In genomic region chr17:29788573-29788972, GRCm38 (mm10) we compare ENCODE assay signal across 22 mouse cellular contexts.
DNase-seq lines count a peak whose midpoint lies in the region; ATAC-seq and TF ChIP-seq lines count a peak whose summit lies in the region.
"Had no signal": no experiment of that assay in that cellular context is flagged by ENCODE, and none has a peak within 500 bp of the region (broad histone marks: within the 10 kb centered on the region; RNA-seq: fewer than 3 reads in every experiment).

No protein-coding gene starts in this region.

- DNase-seq in heart, adult 2 months = peak; percentile 32 to 36
- no peak for DNase-seq in heart, postnatal 14 days
- DNase-seq in right cerebral cortex, postnatal 4 days = no peak
- no peak for DNase-seq in left cerebral cortex, adult 8-10 months (ENCODE audit: low spot score in 2 of 2)
- DNase-seq: adrenal gland, postnatal 25 days; cerebellum, adult 18-20 months; cerebellum, adult 9-11 months; cerebellum, postnatal 36 days; forebrain, postnatal 0 days; gastrocnemius, postnatal 14 days; kidney, adult 8-10 months had no signal

- ATAC-seq in heart, embryonic 12.5 days (ENCODE audit: insufficient number of reproducible peaks, low FRiP score) = no peak
- ATAC-seq in heart, embryonic 16.5 days (replicated peaks; ENCODE audit: extremely low read depth, insufficient read depth, low FRiP score) = no peak
- no peak for ATAC-seq in liver, embryonic 12.5 days
- ATAC-seq: activated CD4-positive, CD25-positive, alpha-beta regulatory T cell, adult 4 months; forebrain, embryonic 13.5 days; forebrain, postnatal 0 days; hindbrain, embryonic 16.5 days; inflammation-experienced regulatory T-cells, adult 6 months; intestine, postnatal 0 days; Patski had no signal

- H3K36me3 ChIP-seq in heart, adult 2 months (ENCODE audit: control insufficient read depth, insufficient read depth, low read length) = no peaks in the 10 kb centered on the region
- H3K36me3 ChIP-seq in heart, embryonic 12.5 days = no peaks in the 10 kb centered on the region
- no peaks in the 10 kb centered on the region for H3K36me3 ChIP-seq in heart, embryonic 16.5 days (ENCODE audit: control insufficient read depth, insufficient read depth)
- no peaks in the 10 kb centered on the region for H3K36me3 ChIP-seq in liver, embryonic 12.5 days
- H3K36me3 ChIP-seq: embryonic facial prominence, embryonic 13.5 days had no signal

- H3K79me2 ChIP-seq in heart, adult 2 months (replicated peaks; ENCODE audit: control insufficient read depth, insufficient read depth, low read length) = no peaks in the 10 kb centered on the region

- WGBS in heart, adult 2 months = 53% methylated on average over 10 of the region's 10 CpGs
- 56% methylated on average over 10 of the region's 10 CpGs for WGBS in heart, embryonic 12.5 days
- 43% methylated on average over 10 of the region's 10 CpGs for WGBS in heart, embryonic 16.5 days
- 69% methylated on average over 10 of the region's 10 CpGs for WGBS in liver, embryonic 12.5 days (ENCODE audit: insufficient replicate concordance)

- H3K9ac ChIP-seq in heart, adult 2 months (ENCODE audit: low read depth, low read length) = no peak overlapping the region; the same call in 1 of the 2 replicates
- no peak overlapping the region for H3K9ac ChIP-seq in heart, embryonic 12.5 days
- H3K9ac ChIP-seq in heart, embryonic 16.5 days (ENCODE audit: low read length) = no peak overlapping the region
- no peak overlapping the region for H3K9ac ChIP-seq in liver, embryonic 12.5 days
- H3K9ac ChIP-seq: embryonic facial prominence, embryonic 13.5 days; forebrain, embryonic 13.5 days; forebrain, postnatal 0 days had no signal

- H3K27me3 ChIP-seq in heart, adult 2 months (ENCODE audit: control insufficient read depth, insufficient read depth, low read length) = no peaks in the 10 kb centered on the region
- H3K27me3 ChIP-seq in heart, embryonic 12.5 days (replicated peaks) = peaks cover 2% of the 10 kb centered on the region; the same call in 1 of the 2 replicates
- no peaks in the 10 kb centered on the region for H3K27me3 ChIP-seq in heart, embryonic 16.5 days (ENCODE audit: control insufficient read depth, insufficient read depth, low read length)
- peaks cover 4% of the 10 kb centered on the region; the same call in 1 of the 2 replicates for H3K27me3 ChIP-seq in liver, embryonic 12.5 days (replicated peaks)
- H3K27me3 ChIP-seq: CH12.LX; embryonic facial prominence, embryonic 13.5 days; forebrain, embryonic 13.5 days; Patski had no signal

- no peak for TF ChIP-seq POLR2A in heart, adult 2 months (IDR thresholded peaks at IDR 0.05; ENCODE audit: insufficient read depth, low read depth, low read length)

- H3K27ac ChIP-seq in heart, adult 2 months = peak overlapping the region; percentile 65
- H3K27ac ChIP-seq in heart, embryonic 12.5 days (ENCODE audit: poor library complexity, severe bottlenecking) = 0 out of 2 replicates have a peak overlapping the region, but pooled peaks have one; percentile 32
- peak overlapping the region; percentile 58 for H3K27ac ChIP-seq in heart, embryonic 16.5 days (ENCODE audit: low read length)
- H3K27ac ChIP-seq in liver, embryonic 12.5 days = no peak overlapping the region
- H3K27ac ChIP-seq: embryonic facial prominence, embryonic 13.5 days; forebrain, embryonic 13.5 days had no signal

- H3K4me3 ChIP-seq in heart, adult 2 months = no peak overlapping the region
- no peak overlapping the region for H3K4me3 ChIP-seq in heart, embryonic 12.5 days
- H3K4me3 ChIP-seq in heart, embryonic 16.5 days (ENCODE audit: low read length) = no peak overlapping the region
- no peak overlapping the region for H3K4me3 ChIP-seq in liver, embryonic 12.5 days
- H3K4me3 ChIP-seq: embryonic facial prominence, embryonic 13.5 days; forebrain, embryonic 13.5 days had no signal

- peaks cover 10% of the 10 kb centered on the region for H3K9me3 ChIP-seq in heart, embryonic 12.5 days (replicated peaks)
- H3K9me3 ChIP-seq in heart, embryonic 16.5 days (replicated peaks; ENCODE audit: control insufficient read depth, low read length) = peaks cover 5% of the 10 kb centered on the region; the same call in 1 of the 2 replicates
- H3K9me3 ChIP-seq in liver, embryonic 12.5 days (replicated peaks) = no peaks in the 10 kb centered on the region; the same call in 1 of the 2 replicates
- H3K9me3 ChIP-seq: embryonic facial prominence, embryonic 13.5 days had no signal

- TF ChIP-seq CTCF in heart, adult 2 months (IDR thresholded peaks at IDR 0.05) = no peak

- intact Hi-C loops in heart, adult 2 months (cut with DNase I) = no loop called here
- intact Hi-C loops in heart, postnatal 14 days (cut with DNase I) = no loop called here

- H3K4me2 ChIP-seq in heart, embryonic 12.5 days = no peak overlapping the region
- H3K4me2 ChIP-seq in heart, embryonic 16.5 days (ENCODE audit: low read depth, low read length) = no peak overlapping the region
- H3K4me2 ChIP-seq in liver, embryonic 12.5 days = no peak overlapping the region
- H3K4me2 ChIP-seq: embryonic facial prominence, embryonic 13.5 days; forebrain, embryonic 13.5 days had no signal

- H3K4me1 ChIP-seq in heart, adult 2 months (ENCODE audit: control insufficient read depth, insufficient read depth, low read length) = no peaks in the 10 kb centered on the region; the same call in 1 of the 2 replicates
- peaks cover 5% of the 10 kb centered on the region for H3K4me1 ChIP-seq in heart, embryonic 12.5 days (replicated peaks)
- H3K4me1 ChIP-seq in heart, embryonic 16.5 days (ENCODE audit: control insufficient read depth, insufficient read depth, low read length) = peaks cover 7% of the 10 kb centered on the region
- H3K4me1 ChIP-seq in liver, embryonic 12.5 days = no peaks in the 10 kb centered on the region
- H3K4me1 ChIP-seq: embryonic facial prominence, embryonic 13.5 days had no signal

- TF ChIP-seq EP300 in heart, adult 2 months (IDR thresholded peaks at IDR 0.05; ENCODE audit: insufficient read depth, low read depth, low read length) = 0 out of 2 replicates have a peak, but pooled peaks have one; percentile 45

Comparison
In these comparisons a context has a peak if more than half of its experiments do, and no peak if none do; other contexts are left out.
1. DNase-seq: peak in heart, adult 2 months (2 of 2); none in heart, postnatal 14 days (0 of 2), right cerebral cortex, postnatal 4 days (single experiment) and left cerebral cortex, adult 8-10 months (0 of 2).